Mouse (Mus musculus): ENCODE data around the gene Kirrel3. TPM values are rescaled to one million over a fixed set of nuclear protein-coding genes. Genes with fewer than 3 reads are reported as not detected.

The Kirrel3 gene
- polyA plus RNA-seq, 1 experiment from 2014 or later: 11.4 TPM

- no peak overlapping the region for H3K4me3 ChIP-seq (replicated peaks)
- no peaks in the 10 kb centered on the region for H3K27me3 ChIP-seq
- H3K27ac ChIP-seq: no peak overlapping the region
- peaks cover 11% of the 10 kb centered on the region; the same call in 1 of the 2 replicates for H3K4me1 ChIP-seq
- WGBS: 89% methylated on average over 6 of the region's 6 CpGs
- H3K9ac ChIP-seq: no peak overlapping the region
- no peaks in the 10 kb centered on the region for H3K36me3 ChIP-seq (replicated peaks)
- no peaks in the 10 kb centered on the region for H3K9me3 ChIP-seq
- H3K4me2 ChIP-seq: no peak overlapping the region
- no peak for ATAC-seq (ENCODE audit: low FRiP score)
Observed at GRCm38 (mm10) chr9:34579174-34579573, 93.5 kb downstream of the Kirrel3 start.

- peaks cover 11% of the 10 kb centered on the region; the same call in 1 of the 2 replicates for H3K4me1 ChIP-seq
- no peak overlapping the region for H3K27ac ChIP-seq
- H3K36me3 ChIP-seq (replicated peaks): no peaks in the 10 kb centered on the region
- H3K9me3 ChIP-seq: no peaks in the 10 kb centered on the region
- H3K4me2 ChIP-seq: no peak overlapping the region
- no peak overlapping the region for H3K4me3 ChIP-seq (replicated peaks)
- H3K9ac ChIP-seq: no peak overlapping the region
- WGBS: 86% methylated on average over 1 of the region's 1 CpGs
- no peaks in the 10 kb centered on the region for H3K27me3 ChIP-seq
- no peak for ATAC-seq (ENCODE audit: low FRiP score)
Observed at GRCm38 (mm10) chr9:34580059-34580458, 94.4 kb downstream of the Kirrel3 start.

GRCm38 (mm10) chr9:34582496-34582895 is 96.8 kb downstream of the Kirrel3 start:
- 90% methylated on average over 1 of the region's 1 CpGs for WGBS
- no peaks in the 10 kb centered on the region for H3K9me3 ChIP-seq
- ATAC-seq (ENCODE audit: low FRiP score): no peak

GRCm38 (mm10) chr9:34585487-34585886 is 99.8 kb downstream of the Kirrel3 start:
- Histone ChIP-seq H3K36me3 (replicated peaks) (no peaks in the 10 kb centered on the region), H3K9ac (no peak overlapping the region), H3K4me1 (peaks cover 7% of the 10 kb centered on the region), H3K4me3 (replicated peaks) (no peak overlapping the region), H3K27ac (no peak overlapping the region), H3K4me2 (no peak overlapping the region), H3K27me3 (no peaks in the 10 kb centered on the region), H3K9me3 (no peaks in the 10 kb centered on the region)
- 62% methylated on average over 2 of the region's 2 CpGs for WGBS
- ATAC-seq (ENCODE audit: low FRiP score): no peak

More at GRCm38 (mm10) chr9:34582496-34582895, 96.8 kb downstream of the Kirrel3 start:
- no peak overlapping the region for H3K27ac ChIP-seq
- no peak overlapping the region for H3K4me3 ChIP-seq (replicated peaks)
- no peak overlapping the region for H3K9ac ChIP-seq
- H3K4me1 ChIP-seq: peaks cover 11% of the 10 kb centered on the region; the same call in 1 of the 2 replicates
- no peaks in the 10 kb centered on the region for H3K27me3 ChIP-seq
- no peak overlapping the region for H3K4me2 ChIP-seq
- no peaks in the 10 kb centered on the region for H3K36me3 ChIP-seq (replicated peaks)

GRCm38 (mm10) chr9:34586080-34586479 is 100.4 kb downstream of the Kirrel3 start:
- H3K36me3 ChIP-seq (replicated peaks): no peaks in the 10 kb centered on the region
- no peaks in the 10 kb centered on the region for H3K27me3 ChIP-seq
- H3K4me2 ChIP-seq: no peak overlapping the region
- H3K9me3 ChIP-seq: no peaks in the 10 kb centered on the region
- WGBS: 81% methylated on average over 2 of the region's 2 CpGs
- H3K4me3 ChIP-seq (replicated peaks): no peak overlapping the region
- H3K4me1 ChIP-seq: peaks cover 7% of the 10 kb centered on the region
- ATAC-seq (ENCODE audit: low FRiP score): no peak
- no peak overlapping the region for H3K9ac ChIP-seq
- no peak overlapping the region for H3K27ac ChIP-seq

- Histone ChIP-seq H3K4me3 (replicated peaks) (no peak overlapping the region), H3K9ac (no peak overlapping the region), H3K9me3 (no peaks in the 10 kb centered on the region), H3K36me3 (replicated peaks) (no peaks in the 10 kb centered on the region), H3K27me3 (no peaks in the 10 kb centered on the region), H3K27ac (no peak overlapping the region), H3K4me2 (no peak overlapping the region), H3K4me1 (peaks cover 14% of the 10 kb centered on the region)
- no peak for ATAC-seq (ENCODE audit: low FRiP score)
- WGBS: 46% methylated on average over 1 of the region's 1 CpGs
Observed at GRCm38 (mm10) chr9:34589799-34590198, 104.1 kb downstream of the Kirrel3 start.

- H3K4me3 ChIP-seq (replicated peaks): no peak overlapping the region
- H3K27ac ChIP-seq: peak overlapping the region; percentile 56; the same call in 1 of the 2 replicates
- H3K9me3 ChIP-seq: no peaks in the 10 kb centered on the region
- H3K4me1 ChIP-seq: peaks cover 14% of the 10 kb centered on the region
- 48% methylated on average over 3 of the region's 3 CpGs for WGBS
- no peaks in the 10 kb centered on the region for H3K36me3 ChIP-seq (replicated peaks)
- no peaks in the 10 kb centered on the region for H3K27me3 ChIP-seq
- no peak overlapping the region for H3K9ac ChIP-seq
- ATAC-seq (ENCODE audit: low FRiP score): no peak
- no peak overlapping the region for H3K4me2 ChIP-seq
Observed at GRCm38 (mm10) chr9:34592073-34592610, 106.4 kb downstream of the Kirrel3 start.

GRCm38 (mm10) chr9:34593889-34594288 is 108.2 kb downstream of the Kirrel3 start:
- H3K9me3 ChIP-seq: no peaks in the 10 kb centered on the region
- no peak overlapping the region for H3K27ac ChIP-seq
- WGBS: 83% methylated on average over 4 of the region's 4 CpGs
- H3K9ac ChIP-seq: no peak overlapping the region
- peaks cover 14% of the 10 kb centered on the region for H3K4me1 ChIP-seq
- no peaks in the 10 kb centered on the region for H3K36me3 ChIP-seq (replicated peaks)
- no peaks in the 10 kb centered on the region for H3K27me3 ChIP-seq
- ATAC-seq (ENCODE audit: low FRiP score): no peak
- H3K4me2 ChIP-seq: no peak overlapping the region
- no peak overlapping the region for H3K4me3 ChIP-seq (replicated peaks)

- H3K27ac ChIP-seq: no peak overlapping the region
- no peak overlapping the region for H3K4me2 ChIP-seq
- no peaks in the 10 kb centered on the region for H3K36me3 ChIP-seq (replicated peaks)
- H3K9me3 ChIP-seq: no peaks in the 10 kb centered on the region
- 74% methylated on average over 4 of the region's 4 CpGs for WGBS
- H3K4me3 ChIP-seq (replicated peaks): no peak overlapping the region
- 0 out of 2 replicates have a peak, but pooled peaks cover 3% of the 10 kb centered on the region for H3K4me1 ChIP-seq
- no peak for ATAC-seq (ENCODE audit: low FRiP score)
- no peaks in the 10 kb centered on the region for H3K27me3 ChIP-seq
- H3K9ac ChIP-seq: no peak overlapping the region
Observed at GRCm38 (mm10) chr9:34600326-34600725, 114.6 kb downstream of the Kirrel3 start.

GRCm38 (mm10) chr9:34603750-34604149 is 118.1 kb downstream of the Kirrel3 start:
- no peaks in the 10 kb centered on the region for H3K36me3 ChIP-seq (replicated peaks)
- H3K27ac ChIP-seq: no peak overlapping the region
- 0 out of 2 replicates have a peak, but pooled peaks cover 6% of the 10 kb centered on the region for H3K4me1 ChIP-seq
- peak; percentile 79 for ATAC-seq (ENCODE audit: low FRiP score)
- no peak overlapping the region for H3K4me3 ChIP-seq (replicated peaks)
- no peak overlapping the region for H3K4me2 ChIP-seq
- H3K27me3 ChIP-seq: no peaks in the 10 kb centered on the region
- 63% methylated on average over 7 of the region's 7 CpGs for WGBS
- no peak overlapping the region for H3K9ac ChIP-seq
- H3K9me3 ChIP-seq: no peaks in the 10 kb centered on the region

GRCm38 (mm10) chr9:34604931-34605330 is 119.2 kb downstream of the Kirrel3 start:
- H3K36me3 ChIP-seq (replicated peaks): no peaks in the 10 kb centered on the region
- H3K4me1 ChIP-seq: 0 out of 2 replicates have a peak, but pooled peaks cover 6% of the 10 kb centered on the region
- H3K4me3 ChIP-seq (replicated peaks): no peak overlapping the region
- no peak overlapping the region for H3K4me2 ChIP-seq
- no peak for ATAC-seq (ENCODE audit: low FRiP score)
- 0 out of 2 replicates have a peak overlapping the region, but pooled peaks have one; percentile 6 for H3K27ac ChIP-seq
- WGBS: 81% methylated on average over 4 of the region's 4 CpGs
- H3K9me3 ChIP-seq: no peaks in the 10 kb centered on the region
- no peak overlapping the region for H3K9ac ChIP-seq
- no peaks in the 10 kb centered on the region for H3K27me3 ChIP-seq

GRCm38 (mm10) chr9:34605486-34605885 is 119.8 kb downstream of the Kirrel3 start:
- H3K36me3 ChIP-seq (replicated peaks): no peaks in the 10 kb centered on the region
- H3K9ac ChIP-seq: no peak overlapping the region
- H3K4me2 ChIP-seq: no peak overlapping the region
- H3K27ac ChIP-seq: no peak overlapping the region
- H3K4me1 ChIP-seq: 0 out of 2 replicates have a peak, but pooled peaks cover 6% of the 10 kb centered on the region
- no peaks in the 10 kb centered on the region for H3K27me3 ChIP-seq
- no peaks in the 10 kb centered on the region for H3K9me3 ChIP-seq
- H3K4me3 ChIP-seq (replicated peaks): no peak overlapping the region
- ATAC-seq (ENCODE audit: low FRiP score): no peak
- WGBS: 82% methylated on average over 8 of the region's 8 CpGs

- Histone ChIP-seq H3K4me1 (0 out of 2 replicates have a peak, but pooled peaks cover 6% of the 10 kb centered on the region), H3K36me3 (replicated peaks) (no peaks in the 10 kb centered on the region), H3K9ac (no peak overlapping the region), H3K4me3 (replicated peaks) (no peak overlapping the region), H3K9me3 (no peaks in the 10 kb centered on the region), H3K27ac (no peak overlapping the region), H3K4me2 (no peak overlapping the region), H3K27me3 (no peaks in the 10 kb centered on the region)
- WGBS: 88% methylated on average over 2 of the region's 2 CpGs
- no peak for ATAC-seq (ENCODE audit: low FRiP score)
Observed at GRCm38 (mm10) chr9:34607976-34608375, 122.3 kb downstream of the Kirrel3 start.
